Mouse (Mus musculus) heart, postnatal 10 days (tissue): ENCODE measurements around the gene Rcn1. TPM values are rescaled to one million over a fixed set of nuclear protein-coding genes. Genes with fewer than 3 reads are reported as not detected.
A peak's percentile ranks its signal among the peaks of the same experiment; 100 is the strongest.

Source experiments
- DNase-seq, 2 experiments: peaks; one replicate each; pipeline ENCODE4 v3.0.0; 2021
- intact Hi-C: fragments of 180-260 bp; cut with DNase I; formaldehyde crosslinking; loops from one replicate; pipeline ENCODE4 v1.15.1; 2025
- total RNA-seq, 2 experiments: library from RNA; stranded (reverse); gene quantifications; 2 replicates each; pipeline ENCODE4 v1.2.3; 2021

Gene Rcn1
- 10 to 100 TPM; 40.5 to 50.9 TPM for total RNA-seq

DNA sequence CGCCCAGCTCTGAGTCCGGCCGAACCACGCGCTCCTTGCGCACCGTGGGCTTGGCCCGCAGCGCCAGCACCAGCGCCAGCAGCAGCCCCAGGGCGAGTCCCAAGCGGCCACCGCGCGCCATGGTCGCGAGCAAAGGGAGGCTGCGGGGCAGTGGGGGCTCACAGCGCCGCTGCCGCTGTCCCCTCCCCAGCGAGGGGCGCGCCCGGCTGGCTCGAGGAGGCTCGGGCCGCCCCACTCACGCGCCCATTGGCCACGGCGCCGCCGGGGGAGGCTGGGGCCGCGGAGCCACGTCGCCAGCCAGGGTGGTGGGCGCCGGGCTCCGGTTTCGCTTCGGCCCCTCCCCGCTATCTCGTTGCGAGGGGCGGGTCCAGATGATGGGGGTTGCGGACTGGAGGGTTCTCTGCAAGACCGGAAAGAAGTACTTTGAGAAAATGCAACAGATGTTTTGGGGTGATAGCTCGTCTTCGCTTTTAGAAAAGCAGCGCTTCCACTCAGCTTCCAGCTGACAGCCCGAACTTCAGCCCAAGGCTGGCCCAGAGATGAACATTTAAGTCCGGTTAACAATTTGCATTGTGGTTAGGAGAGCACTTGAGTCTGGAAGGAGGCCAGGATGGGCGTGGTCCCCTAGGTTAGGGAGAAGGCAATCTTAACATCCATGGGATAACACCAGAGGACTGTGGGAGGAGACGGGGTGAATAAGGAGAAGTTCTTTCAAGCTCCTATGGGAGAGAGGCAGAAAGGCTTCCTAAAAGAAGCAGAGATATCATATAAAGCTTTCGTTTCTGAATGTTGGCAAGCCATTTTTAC lies at the start of gene Rcn1:
Rcn1 (minus strand) TSS at position 235 of the 807 bp plus-strand sequence.
- intact Hi-C loops, result no loop called here
- DNase-seq, result peak; percentile 87 to 88

DNA sequence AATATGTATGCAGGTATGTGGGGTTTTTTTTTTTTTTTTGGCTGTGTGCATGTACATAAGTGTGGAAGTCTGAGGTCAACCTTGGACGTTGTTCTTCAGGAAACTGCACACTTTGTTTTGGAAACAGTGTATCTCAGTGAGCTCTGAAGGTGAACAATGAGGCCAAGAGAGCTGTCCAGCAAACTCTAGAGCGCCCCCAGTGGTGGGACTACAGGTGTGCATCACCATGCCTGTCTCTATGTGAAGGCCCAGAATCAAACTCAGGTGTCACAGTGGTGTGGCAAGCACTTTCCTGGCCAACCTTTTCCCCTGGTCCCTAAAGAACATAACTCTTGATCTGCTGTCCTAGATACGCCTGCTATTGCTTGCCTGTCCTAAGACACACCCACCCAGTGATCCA lies 45.0 kb upstream of the Rcn1 start:
- intact Hi-C loops, result no loop called here
- DNase-seq, result peak in 1 of 2 experiments; percentile 29

DNA sequence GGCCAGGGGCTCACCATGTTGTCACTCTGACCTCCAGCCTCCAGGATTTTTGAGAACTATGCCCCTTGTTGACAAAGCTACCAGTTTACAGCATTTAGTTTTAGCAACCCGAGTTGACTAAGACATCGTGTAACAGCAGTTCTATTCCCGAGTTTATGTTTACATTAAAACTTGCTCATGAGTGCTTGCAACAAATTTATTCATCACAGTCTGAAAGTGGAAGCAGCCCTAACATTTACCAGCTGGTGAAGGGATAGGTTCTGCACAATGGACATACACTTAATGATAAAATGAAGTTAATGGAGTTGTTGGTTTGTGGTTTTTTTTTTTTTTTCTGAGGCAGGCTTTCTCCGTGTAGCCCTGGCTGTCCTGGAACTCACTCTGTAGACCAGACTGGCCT lies 39.9 kb upstream of the Rcn1 start:
- intact Hi-C loops, result no loop called here
- no peak for DNase-seq

GRCm38 (mm10) chr2:105438525-105438924 lies 39.4 kb upstream of the Rcn1 start:
- intact Hi-C loops, result no loop called here
- no peak for DNase-seq

DNA sequence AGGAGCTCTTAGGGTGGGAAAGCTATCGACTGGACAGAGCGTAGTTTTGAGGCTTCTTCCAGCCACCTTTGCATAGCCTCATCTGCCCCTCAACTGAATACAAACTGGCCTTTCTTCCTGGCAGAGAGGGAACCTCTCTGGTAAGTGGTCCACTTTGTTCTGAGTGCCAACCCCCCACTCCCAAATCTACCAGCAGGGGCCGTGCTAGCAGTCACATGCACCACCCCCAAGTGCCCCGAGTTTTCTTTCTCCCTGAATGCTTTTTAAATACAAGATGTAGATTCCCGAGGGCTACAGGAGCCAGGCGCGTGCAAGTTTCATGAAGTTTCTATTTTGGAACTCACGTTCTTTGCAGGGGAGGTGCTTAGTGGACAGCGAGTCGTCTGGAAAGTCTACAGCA lies 33.8 kb upstream of the Rcn1 start:
- intact Hi-C loops, result no loop called here
- peak in 1 of 2 experiments; percentile 15 for DNase-seq

GRCm38 (mm10) chr2:105430373-105430772 lies 31.3 kb upstream of the Rcn1 start:
- DNase-seq, result no peak
- intact Hi-C loops, result no loop called here

- no peak for DNase-seq
- intact Hi-C loops, result loop anchor here (2.0 kb wide), 2 partner anchors 63 to 173 kb away; no protein-coding TSS in a partner anchor
Measured at GRCm38 (mm10) chr2:105429899-105430298, 30.8 kb upstream of the Rcn1 start.

- intact Hi-C loops, result loop anchor here (1.0 to 2.0 kb wide), 3 partner anchors 62 to 172 kb away; no protein-coding TSS in a partner anchor
- no peak for DNase-seq
Measured at GRCm38 (mm10) chr2:105428467-105428866, 29.3 kb upstream of the Rcn1 start.

DNA sequence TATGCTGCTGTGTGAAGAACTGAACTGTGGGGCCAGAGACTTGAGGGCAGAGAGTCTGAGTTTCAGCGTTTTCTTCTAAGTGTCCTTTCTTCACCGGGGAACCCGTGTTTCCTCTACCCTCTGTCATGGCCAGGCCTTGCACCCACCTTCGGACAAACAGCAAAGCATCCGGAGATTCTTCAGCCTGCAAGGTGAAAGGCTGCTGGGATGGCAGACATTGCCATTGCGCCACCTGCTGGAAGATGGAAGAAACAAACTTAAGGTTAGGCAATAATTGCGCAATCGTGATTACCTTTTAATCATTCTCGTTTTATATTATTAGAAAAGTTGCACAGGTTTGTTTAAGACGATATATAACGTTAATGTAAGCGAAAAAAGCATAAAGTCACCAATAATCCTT lies 28.9 kb upstream of the Rcn1 start:
- peak; percentile 71 to 85 for DNase-seq
- intact Hi-C loops, result loop anchor here (1.0 to 2.0 kb wide), 3 partner anchors 61 to 171 kb away; no protein-coding TSS in a partner anchor

DNA sequence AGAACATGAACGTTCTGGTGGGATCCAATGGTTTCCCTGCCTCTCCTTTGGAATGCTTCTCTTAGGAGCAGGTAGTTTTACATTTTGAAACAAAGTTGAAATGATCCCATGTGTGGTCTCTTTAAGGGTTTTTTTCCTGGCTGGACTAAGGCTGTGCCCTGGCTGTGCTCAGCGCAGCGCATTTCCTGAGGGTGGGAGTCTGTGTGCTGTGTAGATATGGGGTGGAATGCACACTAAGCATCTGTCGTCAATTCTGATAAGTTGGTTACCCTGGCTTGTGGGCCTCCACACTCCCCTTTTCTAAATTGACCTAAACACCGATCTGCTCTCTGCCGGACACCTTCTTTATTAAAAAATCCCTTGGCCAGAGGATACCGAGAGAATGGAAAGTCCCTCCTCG lies 28.3 kb upstream of the Rcn1 start:
- DNase-seq, result no peak
- intact Hi-C loops, result no loop called here

DNA sequence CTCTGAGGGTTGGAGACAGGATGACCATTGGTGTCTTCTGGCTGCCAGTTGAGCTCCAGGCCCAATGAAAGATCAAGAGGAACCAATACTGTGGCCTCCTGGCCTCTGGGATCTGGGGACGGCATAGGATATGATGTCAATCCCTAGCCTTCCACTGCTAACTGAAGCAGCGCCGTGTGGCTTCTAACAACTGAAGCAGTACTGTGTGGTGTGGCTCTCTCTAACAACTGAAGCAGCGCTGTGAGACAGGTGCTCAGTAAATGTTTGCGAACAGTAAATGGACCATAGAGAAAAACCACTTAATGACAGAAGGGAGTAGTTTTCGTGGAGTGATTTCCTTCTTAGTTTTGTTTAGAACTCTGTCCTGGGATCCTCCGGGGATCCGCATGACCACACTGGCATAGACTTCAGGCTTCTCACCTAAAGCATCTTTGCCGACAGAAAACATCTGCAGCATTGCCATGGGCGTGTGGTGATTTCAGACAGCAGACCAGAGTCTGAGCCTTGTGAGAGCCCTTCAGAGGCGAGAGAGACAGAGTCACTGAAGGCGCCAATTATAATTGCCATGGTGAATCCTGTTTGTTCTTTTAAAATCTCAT lies 19.6 kb upstream of the Rcn1 start:
- DNase-seq, result no peak
- intact Hi-C loops, result no loop called here

GRCm38 (mm10) chr2:105417663-105418062 lies 18.5 kb upstream of the Rcn1 start:
- DNase-seq, result no peak
- intact Hi-C loops, result no loop called here

DNA sequence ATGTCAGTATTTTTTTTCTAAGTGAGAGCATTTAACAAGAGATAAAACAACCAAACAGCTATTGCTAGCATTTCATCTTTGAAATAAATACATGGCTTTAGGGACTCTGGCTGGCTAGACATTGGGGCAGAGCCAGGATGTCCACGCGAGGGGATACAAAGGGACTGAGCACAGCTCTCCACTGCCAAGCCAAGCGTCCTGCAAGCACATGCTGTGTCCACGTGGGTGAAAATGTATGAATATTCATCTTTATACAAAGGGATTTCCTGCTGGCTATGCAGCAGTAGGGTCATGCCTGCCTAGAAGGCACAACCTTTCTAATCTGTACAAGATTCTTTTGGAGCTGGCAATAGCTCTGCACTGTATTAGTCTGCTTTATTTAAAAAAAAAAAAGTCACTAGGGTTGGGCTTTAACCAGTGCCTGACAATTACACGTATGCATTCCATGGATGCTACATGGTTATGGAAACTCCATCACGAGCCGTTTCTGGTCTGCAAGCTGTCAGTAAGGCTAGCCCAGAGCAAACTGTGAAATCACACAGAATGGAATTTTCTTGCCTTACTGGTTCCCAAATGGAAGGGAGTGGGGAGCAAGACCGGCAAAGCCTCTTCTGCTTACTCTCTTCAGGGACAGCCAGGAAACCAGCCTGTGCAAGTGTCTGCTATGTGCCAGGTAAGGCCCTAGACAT lies 17.7 kb upstream of the Rcn1 start:
- no peak for DNase-seq
- intact Hi-C loops, result no loop called here

GRCm38 (mm10) chr2:105416046-105416659 lies 17.0 kb upstream of the Rcn1 start:
- DNase-seq, result no peak

DNA sequence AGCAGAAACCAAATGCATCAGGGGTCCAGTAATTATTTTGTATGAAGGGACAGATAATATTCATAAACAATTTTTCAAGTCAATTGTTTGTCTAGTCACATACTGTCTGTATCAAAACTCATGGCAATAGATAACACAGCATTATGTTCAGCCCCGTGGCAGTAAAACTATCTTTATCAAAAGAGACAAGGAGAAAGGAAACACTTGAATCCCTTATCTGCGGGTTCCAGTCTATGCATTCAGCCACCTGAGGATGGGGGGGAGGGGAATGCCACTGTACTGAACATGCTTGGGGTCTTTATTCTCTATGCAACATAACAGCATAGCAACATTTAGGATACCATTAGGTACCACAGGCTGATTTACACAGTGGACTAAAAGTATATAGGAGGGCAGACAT lies 15.2 kb upstream of the Rcn1 start:
- no peak for DNase-seq

More at GRCm38 (mm10) chr2:105416046-105416659, 17.0 kb upstream of the Rcn1 start:
- intact Hi-C loops, result no loop called here

GRCm38 (mm10) chr2:105409253-105409652 lies 10.1 kb upstream of the Rcn1 start:
- no peak for DNase-seq
- intact Hi-C loops, result no loop called here

More for the DNA sequence above, 15.2 kb upstream of the Rcn1 start:
- intact Hi-C loops, result no loop called here

DNA sequence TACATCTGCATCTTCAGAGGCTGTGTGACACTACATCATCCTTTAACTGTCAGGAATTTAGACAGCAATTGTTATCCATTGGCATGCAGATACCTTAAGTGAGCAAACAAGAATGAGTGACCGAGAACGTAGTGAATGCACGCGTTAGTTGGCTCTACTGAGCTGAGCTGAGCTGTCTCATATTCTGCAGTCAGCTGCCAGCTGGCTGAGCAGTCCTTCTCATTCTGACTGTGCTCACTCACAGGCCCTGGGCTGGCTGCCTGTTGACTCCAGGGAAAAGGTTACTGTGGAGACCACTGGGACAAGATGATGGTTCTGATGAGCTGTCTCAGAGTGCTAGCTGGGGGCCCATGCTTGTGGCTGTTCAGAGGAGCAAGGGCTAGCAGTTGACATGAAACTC lies 9.4 kb upstream of the Rcn1 start:
- DNase-seq, result peak; percentile 77 to 80
- intact Hi-C loops, result no loop called here

- DNase-seq, result no peak
- intact Hi-C loops, result no loop called here
Measured at GRCm38 (mm10) chr2:105402180-105402579, 3.1 kb upstream of the Rcn1 start.

GRCm38 (mm10) chr2:105400558-105400957 lies 1.4 kb upstream of the Rcn1 start:
- intact Hi-C loops, result no loop called here

GRCm38 (mm10) chr2:105398636-105399084 lies 459 bp downstream of the Rcn1 start:
- DNase-seq, result no peak
- intact Hi-C loops, result no loop called here

More at GRCm38 (mm10) chr2:105400558-105400957, 1.4 kb upstream of the Rcn1 start:
- DNase-seq, result no peak
